Mouse (Mus musculus): ENCODE measurements around the gene Bbc3.

DNA sequence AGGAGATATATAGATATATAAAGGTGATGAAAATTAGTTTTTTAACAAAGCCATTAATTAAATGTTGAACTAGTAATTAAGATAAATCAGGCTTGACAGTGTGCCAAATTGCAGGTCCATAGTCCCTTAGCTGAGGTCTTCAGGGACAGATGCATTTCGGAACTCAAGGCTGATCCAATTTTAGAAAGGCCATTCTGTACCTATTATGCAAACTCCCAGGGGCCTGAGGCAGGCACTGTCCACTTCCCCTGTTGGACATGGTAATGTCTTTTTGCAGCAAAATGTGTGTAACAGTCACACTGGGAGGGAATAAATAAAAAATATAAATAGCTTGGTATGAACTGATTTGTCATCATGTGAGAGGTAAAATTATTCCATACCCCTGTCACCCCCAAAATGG, 37.1 kb upstream of the Bbc3 start:
- TF ChIP-seq E2F4 (IDR thresholded peaks at IDR 0.05; ENCODE audit: insufficient read depth) (no peak), MAX (IDR thresholded peaks at IDR 0.05; ENCODE audit: low read depth) (no peak), POLR2A (IDR thresholded peaks at IDR 0.05; ENCODE audit: insufficient read length, low read depth) (no peak), SRF (IDR thresholded peaks at IDR 0.05; ENCODE audit: control insufficient read depth, insufficient read length, low read depth) (no peak), CEBPB (IDR thresholded peaks at IDR 0.05; ENCODE audit: insufficient read depth, poor library complexity, severe bottlenecking) (no peak), MYOG (IDR thresholded peaks at IDR 0.05; ENCODE audit: control insufficient read depth in 1 of 3, insufficient read depth in 1 of 3, insufficient read length in 2 of 3, low read depth in 2 of 3) (no peak), MYOD1 (IDR thresholded peaks at IDR 0.05; ENCODE audit: control insufficient read depth in 1 of 3, insufficient read length in 2 of 3, low read depth in 2 of 3) (no peak), TCF3 (IDR thresholded peaks at IDR 0.05; ENCODE audit: insufficient read length, low read depth) (no peak), TCF12 (IDR thresholded peaks at IDR 0.05; ENCODE audit: insufficient read depth, poor library complexity, severe bottlenecking) (no peak), REST (IDR thresholded peaks at IDR 0.05; ENCODE audit: insufficient read depth, insufficient read length) (no peak), POLR2AphosphoS2 (IDR thresholded peaks at IDR 0.05; ENCODE audit: insufficient read length, low read depth) (no peak)
